Mouse (Mus musculus) C2C12 (cell line): ENCODE measurements around the gene Gm39115. TPM values are rescaled to one million over a fixed set of nuclear protein-coding genes. Genes with fewer than 3 reads are reported as not detected.

Source experiments
- H3K27me3 ChIP-seq: one replicate; pipeline ENCODE4 v1.6.1; 2011; ENCODE audit not compliant: control insufficient read depth, insufficient read depth, insufficient read length
- H3K36me3 ChIP-seq: one replicate; pipeline ENCODE4 v1.6.1; 2011; ENCODE audit not compliant: control insufficient read depth, insufficient read depth
- H3K4me3 ChIP-seq: one replicate; pipeline ENCODE4 v1.5.1; 2011; ENCODE audit warnings: mild to moderate bottlenecking, control low read depth; ENCODE audit not compliant: poor library complexity, insufficient read depth, severe bottlenecking
- H3K79me2 ChIP-seq: one replicate; pipeline ENCODE4 v1.6.1; 2011; ENCODE audit not compliant: control insufficient read depth, insufficient read depth
- H3K79me3 ChIP-seq: one replicate; pipeline ENCODE4 v1.6.1; 2011; ENCODE audit warnings: low read depth, control low read depth
- H3ac ChIP-seq: one replicate; pipeline ENCODE3; 2011; ENCODE audit warnings: low read depth; ENCODE audit not compliant: control insufficient read depth, insufficient read length
- CEBPB ChIP-seq: IDR thresholded peaks from one replicate; pipeline ENCODE4 v1.6.1; 2011; ENCODE audit warnings: low read depth, mild to moderate bottlenecking, control low read depth, moderate library complexity
- CTCF ChIP-seq: IDR thresholded peaks from one replicate; pipeline ENCODE4 v1.5.1; 2011; ENCODE audit not compliant: control insufficient read depth, insufficient read depth, insufficient read length
- FOSL1 ChIP-seq: IDR thresholded peaks from one replicate; pipeline ENCODE4 v1.8.0; 2011; ENCODE audit warnings: mild to moderate bottlenecking, low read length; ENCODE audit not compliant: poor library complexity, insufficient read depth, severe bottlenecking
- MAX ChIP-seq: IDR thresholded peaks from one replicate; pipeline ENCODE4 v1.6.1; 2011; ENCODE audit warnings: mild to moderate bottlenecking, control low read depth
- MYOD1 ChIP-seq: IDR thresholded peaks from one replicate; pipeline ENCODE4 v1.6.1; 2011; ENCODE audit warnings: low read depth; ENCODE audit not compliant: control insufficient read depth, insufficient read length
- MYOG ChIP-seq: IDR thresholded peaks from one replicate; pipeline ENCODE4 v1.6.1; 2011; ENCODE audit not compliant: control insufficient read depth, insufficient read length; ENCODE audit errors: extremely low read depth
- USF1 ChIP-seq: IDR thresholded peaks from one replicate; pipeline ENCODE4 v1.6.1; 2011; ENCODE audit warnings: low read depth, mild to moderate bottlenecking, control low read depth, moderate library complexity
- polyA plus RNA-seq: library from polyadenylated mRNA; unstranded; fragments of >200 nt; fragmentation: generic; extraction: Trizol; gene quantifications from one replicate; pipeline ENCODE4 v1.2.1, GENCODE M21; 2012; ENCODE audit warnings: missing spikeins

The Gm39115 gene
- polyA plus RNA-seq, 1 experiment = not detected

GRCm38 (mm10) chr7:142086159-142086905 lies 49.5 kb downstream of the Gm39115 start:
- Histone ChIP-seq H3K79me3 (no peaks in the 10 kb centered on the region), H3K36me3 (peaks cover 16% of the 10 kb centered on the region), H3K27me3 (no peaks in the 10 kb centered on the region), H3K79me2 (peaks cover 11% of the 10 kb centered on the region), H3ac (no peak overlapping the region), H3K4me3 (no peak overlapping the region)
- TF ChIP-seq MAX = no peak
- TF ChIP-seq CEBPB = no peak
- TF ChIP-seq CTCF = no peak
- no peak for TF ChIP-seq USF1
- no peak for TF ChIP-seq MYOG
- TF ChIP-seq FOSL1 = no peak
- no peak for TF ChIP-seq MYOD1

Other genes starting within 250 kb of the Gm39115 start
- gene Tollip, start 217.5 kb downstream of the Gm39115 start, polyA plus RNA-seq = 29.5 TPM
- gene Brsk2, start 186.3 kb downstream of the Gm39115 start, polyA plus RNA-seq = 0.05 TPM
- 27.5 TPM for gene Mob2, start 75.0 kb downstream of the Gm39115 start, polyA plus RNA-seq
- 2.1 TPM for gene Dusp8, start 40.2 kb downstream of the Gm39115 start, polyA plus RNA-seq
- not detected for gene Gm45618, start 15.3 kb downstream of the Gm39115 start, polyA plus RNA-seq
- gene Gm45337, start 8.6 kb upstream of the Gm39115 start, polyA plus RNA-seq = not detected
- gene Gm29735, start 21.1 kb upstream of the Gm39115 start, polyA plus RNA-seq = not detected
- not detected for gene Gm4553, start 29.7 kb upstream of the Gm39115 start, polyA plus RNA-seq
- not detected for gene Krtap5-2, start 40.0 kb upstream of the Gm39115 start, polyA plus RNA-seq
- not detected for gene Gm10153, start 54.4 kb upstream of the Gm39115 start, polyA plus RNA-seq
- gene Krtap5-3, start 65.3 kb upstream of the Gm39115 start, polyA plus RNA-seq = not detected
- gene Gm7579, start 75.8 kb upstream of the Gm39115 start, polyA plus RNA-seq = not detected
- gene Krtap5-5, start 93.9 kb upstream of the Gm39115 start, polyA plus RNA-seq = not detected
- gene Gm40460, start 105.0 kb upstream of the Gm39115 start, polyA plus RNA-seq = not detected
- not detected for gene Gm2431, start 122.3 kb upstream of the Gm39115 start, polyA plus RNA-seq
- not detected for gene Gm4559, start 138.3 kb upstream of the Gm39115 start, polyA plus RNA-seq
- not detected for gene Krtap5-1, start 161.1 kb upstream of the Gm39115 start, polyA plus RNA-seq
- gene Krtap5-4, start 167.5 kb upstream of the Gm39115 start, polyA plus RNA-seq = 0.04 TPM
- gene Ifitm10, start 237.7 kb upstream of the Gm39115 start, polyA plus RNA-seq = 2.0 TPM
- gene Gm49369, start 246.6 kb upstream of the Gm39115 start, polyA plus RNA-seq = not detected